Mouse (Mus musculus): ENCODE data around the gene Trim17. TPM values are rescaled to one million over a fixed set of nuclear protein-coding genes. Genes with fewer than 3 reads are reported as not detected.

Trim17 gene
- polyA plus RNA-seq, 1 experiment, result 0.23 TPM

DNA sequence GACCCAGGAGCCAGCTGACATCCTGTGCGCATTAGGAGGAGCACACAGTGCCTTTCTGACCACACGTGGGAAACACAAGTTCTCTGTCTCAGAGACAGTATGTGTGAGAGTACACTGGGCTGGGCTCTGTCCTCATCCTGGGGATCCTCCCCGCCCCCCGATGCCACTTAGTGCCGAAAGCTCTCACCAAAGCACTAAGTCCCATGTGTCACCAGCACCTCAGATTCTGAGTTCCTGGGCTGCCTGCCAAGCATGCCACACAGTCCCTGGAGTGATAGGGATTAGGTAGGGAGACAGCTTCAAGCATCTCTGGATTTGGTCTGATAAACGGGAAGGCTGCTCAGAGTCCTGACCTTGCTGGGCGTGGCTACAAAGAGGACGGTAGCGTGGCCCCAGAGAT lies 36.3 kb downstream of the Trim17 start:
- Histone ChIP-seq H3K27ac (ENCODE audit: insufficient read depth, low read length) (no peak overlapping the region), H3K4me3 (ENCODE audit: extremely low read depth, insufficient read depth, insufficient read length) (no peak overlapping the region), H3K4me1 (ENCODE audit: control insufficient read depth, insufficient read depth, insufficient read length) (peaks cover 19% of the 10 kb centered on the region), H3K27me3 (ENCODE audit: control insufficient read depth, insufficient read depth, low read length) (no peaks in the 10 kb centered on the region), H3K36me3 (ENCODE audit: control insufficient read depth, insufficient read depth, low read length) (peaks cover 38% of the 10 kb centered on the region)
- DNase-seq (ENCODE audit: low read depth in 1 of 2, low spot score in 2 of 2), result no peak
- TF ChIP-seq POLR2A (IDR thresholded peaks at IDR 0.05; ENCODE audit: low read depth, low read length) (no peak), CTCF (IDR thresholded peaks at IDR 0.05; ENCODE audit: extremely low read depth, insufficient read depth, insufficient read length, insufficient replicate concordance) (no peak)
- 80% methylated on average over 9 of the region's 9 CpGs for WGBS

DNA sequence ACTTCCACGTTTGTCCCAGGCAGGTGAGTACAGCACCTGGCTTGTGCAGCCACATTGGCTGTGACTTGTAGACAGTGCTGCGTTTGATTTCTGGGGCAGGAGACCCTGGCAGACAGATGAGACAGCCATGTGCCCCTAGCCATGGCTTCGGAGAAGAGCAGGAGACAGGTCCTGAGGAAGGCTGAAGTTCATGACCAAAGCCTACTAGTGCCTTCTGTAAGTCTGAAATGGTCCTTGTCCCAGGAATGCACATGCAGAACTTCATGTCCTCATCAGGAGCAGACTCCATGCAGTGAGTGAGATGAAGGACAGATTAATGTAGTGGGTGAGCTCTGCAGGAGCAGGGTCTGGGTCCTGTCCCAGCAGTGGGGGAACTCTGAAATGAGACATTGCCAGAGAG lies 37.4 kb downstream of the Trim17 start:
- DNase-seq (ENCODE audit: low read depth in 1 of 2, low spot score in 2 of 2), result no peak
- Histone ChIP-seq H3K4me3 (ENCODE audit: extremely low read depth, insufficient read depth, insufficient read length) (no peak overlapping the region), H3K36me3 (ENCODE audit: control insufficient read depth, insufficient read depth, low read length) (peaks cover 28% of the 10 kb centered on the region), H3K27ac (ENCODE audit: insufficient read depth, low read length) (no peak overlapping the region), H3K27me3 (ENCODE audit: control insufficient read depth, insufficient read depth, low read length) (no peaks in the 10 kb centered on the region), H3K4me1 (ENCODE audit: control insufficient read depth, insufficient read depth, insufficient read length) (peaks cover 19% of the 10 kb centered on the region)
- 88% methylated on average over 3 of the region's 3 CpGs for WGBS
- no peak for TF ChIP-seq CTCF (IDR thresholded peaks at IDR 0.05; ENCODE audit: extremely low read depth, insufficient read depth, insufficient read length, insufficient replicate concordance)

DNA sequence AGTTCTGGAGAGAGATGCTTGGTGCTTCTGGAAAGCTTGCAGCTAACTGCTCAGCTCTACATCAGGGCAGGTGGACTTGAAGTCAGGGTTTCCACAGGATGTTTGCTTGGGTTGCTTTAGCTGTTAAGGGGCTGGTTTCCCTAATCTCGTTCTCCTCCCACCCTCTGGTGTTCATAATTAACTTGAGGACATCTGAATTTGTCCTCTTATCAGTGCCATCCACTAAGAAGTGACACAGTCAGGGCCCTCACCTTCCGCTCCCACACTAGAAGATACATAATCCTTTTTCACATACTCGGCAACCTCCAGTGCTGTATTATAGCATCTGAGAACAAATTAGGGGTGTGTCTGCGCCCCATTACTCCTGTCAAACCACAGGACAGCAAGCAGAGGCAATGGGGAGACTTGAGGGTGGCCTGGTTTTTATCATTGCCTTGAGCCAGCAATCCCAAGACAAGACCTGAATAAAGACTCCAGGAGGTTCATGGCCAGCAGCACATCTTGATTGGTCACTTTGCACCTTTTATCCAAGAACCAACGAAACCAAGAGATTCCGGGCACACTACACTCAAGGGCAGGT lies 38.7 kb downstream of the Trim17 start:
- 65% methylated on average over 6 of the region's 6 CpGs for WGBS
- no peak for DNase-seq (ENCODE audit: low read depth in 1 of 2, low spot score in 2 of 2)
- TF ChIP-seq CTCF (IDR thresholded peaks at IDR 0.05; ENCODE audit: extremely low read depth, insufficient read depth, insufficient read length, insufficient replicate concordance), result no peak
- no peak for TF ChIP-seq POLR2A (IDR thresholded peaks at IDR 0.05; ENCODE audit: low read depth, low read length)

DNA sequence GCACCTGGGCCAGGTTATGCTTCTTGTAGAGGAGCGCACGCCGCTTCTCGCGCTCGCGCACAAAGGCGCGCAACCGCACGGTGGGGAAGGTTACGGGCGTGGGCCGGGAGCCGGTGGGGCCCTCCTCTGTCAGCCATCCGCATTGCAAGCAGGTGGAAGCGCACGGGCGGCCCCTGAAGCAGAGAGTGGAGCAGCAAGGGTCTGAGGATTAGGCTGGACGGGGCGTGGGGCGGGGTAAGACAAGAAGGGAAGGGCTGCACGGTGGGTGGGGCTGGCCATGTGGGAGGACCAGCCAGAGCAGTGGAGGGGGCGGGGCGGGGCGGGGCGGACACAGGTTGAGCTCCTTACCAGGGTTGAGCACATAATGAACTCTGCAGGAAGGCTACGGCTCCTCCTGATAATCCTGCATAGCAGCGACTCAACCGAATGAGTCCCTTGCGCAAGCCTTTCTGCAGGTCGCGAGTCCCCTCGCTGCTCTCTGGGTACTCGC lies 39.9 kb downstream of the Trim17 start:
- no peak for TF ChIP-seq CTCF (IDR thresholded peaks at IDR 0.05; ENCODE audit: extremely low read depth, insufficient read depth, insufficient read length, insufficient replicate concordance)
- TF ChIP-seq POLR2A (IDR thresholded peaks at IDR 0.05; ENCODE audit: low read depth, low read length), result no peak
- Histone ChIP-seq H3K4me3 (ENCODE audit: extremely low read depth, insufficient read depth, insufficient read length) (peak overlapping the region; percentile 33; the same call in 1 of the 2 replicates), H3K27ac (ENCODE audit: insufficient read depth, low read length) (no peak overlapping the region), H3K4me1 (ENCODE audit: control insufficient read depth, insufficient read depth, insufficient read length) (peaks cover 19% of the 10 kb centered on the region), H3K36me3 (ENCODE audit: control insufficient read depth, insufficient read depth, low read length) (peaks cover 11% of the 10 kb centered on the region), H3K27me3 (ENCODE audit: control insufficient read depth, insufficient read depth, low read length) (no peaks in the 10 kb centered on the region)
- DNase-seq (ENCODE audit: low read depth in 1 of 2, low spot score in 2 of 2), result peak in 1 of 2 experiments; percentile 52
- 7% methylated on average over 31 of the region's 35 CpGs for WGBS

More for the DNA sequence above, 38.7 kb downstream of the Trim17 start:
- Histone ChIP-seq H3K4me1 (ENCODE audit: control insufficient read depth, insufficient read depth, insufficient read length) (peaks cover 19% of the 10 kb centered on the region), H3K27ac (ENCODE audit: insufficient read depth, low read length) (no peak overlapping the region), H3K36me3 (ENCODE audit: control insufficient read depth, insufficient read depth, low read length) (peaks cover 21% of the 10 kb centered on the region), H3K4me3 (ENCODE audit: extremely low read depth, insufficient read depth, insufficient read length) (no peak overlapping the region), H3K27me3 (ENCODE audit: control insufficient read depth, insufficient read depth, low read length) (no peaks in the 10 kb centered on the region)

DNA sequence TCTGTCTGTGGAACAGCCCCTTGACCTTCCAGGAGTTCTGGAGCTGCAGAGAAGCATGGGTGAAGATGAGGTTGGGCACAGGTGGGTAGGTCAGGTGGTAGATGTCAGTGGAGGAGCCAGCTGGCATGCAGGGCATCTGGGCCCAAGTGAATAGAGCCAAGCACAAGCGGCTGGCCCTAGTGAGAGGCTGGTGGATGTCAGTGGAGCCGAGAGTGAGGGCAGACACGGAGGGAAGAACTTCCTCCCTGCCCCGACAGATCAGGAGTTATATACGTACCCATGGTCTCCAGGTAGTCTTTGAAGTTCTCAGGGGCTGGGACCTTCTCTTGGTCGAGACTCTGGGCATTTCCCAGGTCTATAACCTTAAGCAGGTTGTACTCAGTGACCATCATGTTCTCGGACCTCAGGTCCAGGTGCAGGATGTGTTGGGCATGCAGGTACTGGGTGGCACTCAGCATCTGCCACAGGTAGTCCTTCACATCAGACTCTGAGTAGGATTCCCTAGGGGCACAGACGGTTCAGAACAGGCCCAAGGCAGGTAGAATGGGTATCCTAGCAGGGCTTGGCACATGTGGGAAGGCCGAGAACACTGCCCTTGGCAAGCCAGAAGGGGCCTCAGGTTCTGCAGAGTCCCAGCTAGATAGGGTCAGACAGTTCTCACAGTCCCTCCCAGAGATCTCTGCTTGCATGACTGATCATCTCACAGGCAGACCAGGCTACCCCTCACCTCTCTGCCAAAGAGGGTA lies 40.7 kb downstream of the Trim17 start:
- Histone ChIP-seq H3K27me3 (ENCODE audit: control insufficient read depth, insufficient read depth, low read length) (no peaks in the 10 kb centered on the region), H3K4me1 (ENCODE audit: control insufficient read depth, insufficient read depth, insufficient read length) (peaks cover 19% of the 10 kb centered on the region), H3K4me3 (ENCODE audit: extremely low read depth, insufficient read depth, insufficient read length) (no peak overlapping the region), H3K36me3 (ENCODE audit: control insufficient read depth, insufficient read depth, low read length) (peaks cover 3% of the 10 kb centered on the region; the same call in 1 of the 2 replicates), H3K27ac (ENCODE audit: insufficient read depth, low read length) (no peak overlapping the region)
- 69% methylated on average over 9 of the region's 9 CpGs for WGBS
- TF ChIP-seq CTCF (IDR thresholded peaks at IDR 0.05; ENCODE audit: extremely low read depth, insufficient read depth, insufficient read length, insufficient replicate concordance), result no peak
- TF ChIP-seq POLR2A (IDR thresholded peaks at IDR 0.05; ENCODE audit: low read depth, low read length), result no peak
- no peak for DNase-seq (ENCODE audit: low read depth in 1 of 2, low spot score in 2 of 2)

DNA sequence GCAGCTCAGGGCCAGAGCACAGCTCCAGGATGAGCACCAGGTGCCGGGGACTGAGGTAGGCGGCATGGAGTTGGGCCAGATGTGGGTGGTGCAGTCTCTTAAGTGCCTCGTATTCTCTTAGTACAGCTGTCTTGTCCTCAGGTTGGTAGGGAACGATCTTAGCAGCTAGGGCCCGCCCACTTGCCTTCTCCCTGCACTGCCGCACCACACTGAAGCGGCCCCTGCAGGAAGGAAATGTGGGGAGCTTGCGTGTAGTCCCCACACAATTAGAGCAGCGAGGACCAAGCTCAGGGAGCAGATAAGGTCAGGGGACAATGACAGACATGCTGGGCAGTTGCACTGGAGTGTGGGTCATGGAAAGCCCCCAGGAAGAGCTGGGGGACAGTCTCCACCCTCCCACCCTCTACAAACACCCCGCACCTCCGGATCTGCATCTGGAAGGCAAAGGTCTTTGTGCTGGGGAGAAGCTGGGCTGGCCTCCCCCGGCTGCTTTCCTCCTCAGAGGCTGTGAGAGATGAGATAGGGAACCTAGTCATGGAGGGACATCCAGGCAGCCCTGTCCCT lies 41.4 kb downstream of the Trim17 start:
- DNase-seq (ENCODE audit: low read depth in 1 of 2, low spot score in 2 of 2), result peak in 1 of 2 experiments; percentile 33
- H3K4me3 ChIP-seq (ENCODE audit: extremely low read depth, insufficient read depth, insufficient read length), result no peak overlapping the region
- peaks cover 19% of the 10 kb centered on the region for H3K4me1 ChIP-seq (ENCODE audit: control insufficient read depth, insufficient read depth, insufficient read length)
- no peak overlapping the region for H3K27ac ChIP-seq (ENCODE audit: insufficient read depth, low read length)
- TF ChIP-seq CTCF (IDR thresholded peaks at IDR 0.05; ENCODE audit: extremely low read depth, insufficient read depth, insufficient read length, insufficient replicate concordance), result peak; percentile 29; the same call in 1 of the 2 replicates
- no peak for TF ChIP-seq POLR2A (IDR thresholded peaks at IDR 0.05; ENCODE audit: low read depth, low read length)
- H3K27me3 ChIP-seq (ENCODE audit: control insufficient read depth, insufficient read depth, low read length), result no peaks in the 10 kb centered on the region
- 2% methylated on average over 12 of the region's 12 CpGs for WGBS
- no peaks in the 10 kb centered on the region for H3K36me3 ChIP-seq (ENCODE audit: control insufficient read depth, insufficient read depth, low read length)

Data from spleen, adult 2 months (tissue).